Mouse (Mus musculus): ENCODE results near the gene Smim12.

- no peak for TF ChIP-seq GATA1 (IDR thresholded peaks at IDR 0.05; ENCODE audit: low read depth, low read length)
- TF ChIP-seq TAL1 (IDR thresholded peaks at IDR 0.05; ENCODE audit: low read length), result no peak
- no peak for TF ChIP-seq ZMIZ1 (IDR thresholded peaks at IDR 0.05; ENCODE audit: low read depth, low read length)
- no peak for TF ChIP-seq CTCF (IDR thresholded peaks at IDR 0.05 in 2 of 3, conservative IDR thresholded peaks at IDR 0.05 in 1 of 3; ENCODE audit: control insufficient read depth in 1 of 3, insufficient read depth in 1 of 3, low read depth in 2 of 3, low read length in 3 of 3, poor library complexity in 1 of 3, severe bottlenecking in 1 of 3)
- no peak for TF ChIP-seq TBP (IDR thresholded peaks at IDR 0.05; ENCODE audit: low read depth, low read length)
- TF ChIP-seq EP300 (IDR thresholded peaks at IDR 0.05; ENCODE audit: low read depth in 1 of 2, low read length in 2 of 2), result no peak
Observed at GRCm38 (mm10) chr4:127236631-127237030, 7.0 kb upstream of the Smim12 start.
